ENCODE assay signal across 27 mouse cellular contexts in genomic region chr5:45512908-45513307, GRCm38 (mm10). TPM values are rescaled to one million over a fixed set of nuclear protein-coding genes. Genes with fewer than 3 reads are reported as not detected.
DNase-seq lines count a peak whose midpoint lies in the region; ATAC-seq and TF ChIP-seq lines count a peak whose summit lies in the region.
"Had no signal": no experiment of that assay in that cellular context is flagged by ENCODE, and none has a peak within 500 bp of the region (broad histone marks: within the 10 kb centered on the region; RNA-seq: fewer than 3 reads in every experiment).

No protein-coding gene starts in this region.

- H3K9ac ChIP-seq in forebrain, embryonic 11.5 days (ENCODE audit: low read length), result no peak overlapping the region
- H3K9ac ChIP-seq in forebrain, embryonic 16.5 days (replicated peaks; ENCODE audit: low read depth, low read length), result no peak overlapping the region
- no peak overlapping the region for H3K9ac ChIP-seq in intestine, postnatal 0 days (ENCODE audit: low read depth, low read length)
- no peak overlapping the region for H3K9ac ChIP-seq in intestine, embryonic 15.5 days
- no peak overlapping the region for H3K9ac ChIP-seq in liver, adult 2 months (ENCODE audit: low read depth, low read length)
- H3K9ac ChIP-seq in liver, postnatal 0 days (replicated peaks), result no peak overlapping the region
- H3K9ac ChIP-seq: embryonic facial prominence, embryonic 12.5 days; forebrain, embryonic 12.5 days had no signal

- H3K4me1 ChIP-seq in forebrain, embryonic 11.5 days (replicated peaks; ENCODE audit: control insufficient read depth, insufficient read depth, low read length), result no peaks in the 10 kb centered on the region
- H3K4me1 ChIP-seq in forebrain, embryonic 16.5 days (replicated peaks; ENCODE audit: control insufficient read depth, insufficient read depth, low read length), result no peaks in the 10 kb centered on the region
- H3K4me1 ChIP-seq in intestine, postnatal 0 days (replicated peaks; ENCODE audit: control insufficient read depth, insufficient read depth, low read length), result no peaks in the 10 kb centered on the region
- no peaks in the 10 kb centered on the region for H3K4me1 ChIP-seq in intestine, embryonic 15.5 days (replicated peaks)
- peaks cover 20% of the 10 kb centered on the region for H3K4me1 ChIP-seq in liver, adult 2 months (ENCODE audit: control insufficient read depth, insufficient read depth, low read length)
- H3K4me1 ChIP-seq in liver, postnatal 0 days (ENCODE audit: insufficient read depth), result no peaks in the 10 kb centered on the region
- H3K4me1 ChIP-seq: embryonic facial prominence, embryonic 10.5 days; embryonic facial prominence, embryonic 12.5 days; forebrain, embryonic 12.5 days had no signal

- peak; percentile 29 for DNase-seq in forebrain, embryonic 11.5 days (ENCODE audit: low spot score)
- DNase-seq in kidney, adult 9 months, result peak; percentile 67
- no peak for DNase-seq in kidney, postnatal 14 days
- DNase-seq in liver, adult 2 months (ENCODE audit: extremely low read depth, low read depth, low spot score), result peak; percentile 75
- no peak for DNase-seq in liver, postnatal 0 days
- DNase-seq: adrenal gland, adult 8-10 months; adrenal gland, postnatal 14 days; adrenal gland, postnatal 36 days; B cell, adult 2 months; cerebellum, adult 11-12 months; cerebellum, adult 2 months; cerebellum, adult 9-10 months; cerebellum, postnatal 10 days; cerebellum, postnatal 25 days had no signal

- no peak for TF ChIP-seq POLR2A in liver, adult 2 months (IDR thresholded peaks at IDR 0.05; ENCODE audit: extremely low read depth, insufficient read depth, low read length)

- H3K27me3 ChIP-seq in forebrain, embryonic 11.5 days (ENCODE audit: control insufficient read depth, insufficient read depth, low read length), result no peaks in the 10 kb centered on the region
- H3K27me3 ChIP-seq in forebrain, embryonic 16.5 days (replicated peaks; ENCODE audit: control insufficient read depth, insufficient read depth, low read length), result no peaks in the 10 kb centered on the region
- no peaks in the 10 kb centered on the region for H3K27me3 ChIP-seq in intestine, postnatal 0 days (replicated peaks; ENCODE audit: control insufficient read depth, insufficient read depth, low read length)
- no peaks in the 10 kb centered on the region for H3K27me3 ChIP-seq in intestine, embryonic 15.5 days (replicated peaks)
- H3K27me3 ChIP-seq in liver, adult 2 months (ENCODE audit: control insufficient read depth, insufficient read depth, low read length), result no peaks in the 10 kb centered on the region
- no peaks in the 10 kb centered on the region for H3K27me3 ChIP-seq in liver, postnatal 0 days (ENCODE audit: insufficient read depth, low read length)
- H3K27me3 ChIP-seq: CH12.LX; embryonic facial prominence, embryonic 12.5 days; forebrain, embryonic 12.5 days; Patski had no signal

- H3K4me3 ChIP-seq in forebrain, embryonic 11.5 days (ENCODE audit: low read depth, low read length), result no peak overlapping the region
- H3K4me3 ChIP-seq in forebrain, embryonic 16.5 days (replicated peaks; ENCODE audit: low read length), result no peak overlapping the region
- H3K4me3 ChIP-seq in intestine, postnatal 0 days (ENCODE audit: low read depth, low read length), result no peak overlapping the region
- no peak overlapping the region for H3K4me3 ChIP-seq in intestine, embryonic 15.5 days (replicated peaks)
- no peak overlapping the region for H3K4me3 ChIP-seq in liver, adult 2 months (ENCODE audit: insufficient read depth, low read depth, low read length)
- no peak overlapping the region for H3K4me3 ChIP-seq in liver, postnatal 0 days (ENCODE audit: low read depth, low read length)
- H3K4me3 ChIP-seq: embryonic facial prominence, embryonic 10.5 days; embryonic facial prominence, embryonic 12.5 days; forebrain, embryonic 12.5 days had no signal

- H3K36me3 ChIP-seq in forebrain, embryonic 11.5 days (ENCODE audit: control insufficient read depth, insufficient read depth, low read length), result no peaks in the 10 kb centered on the region; the same call in 1 of the 2 replicates
- H3K36me3 ChIP-seq in forebrain, embryonic 16.5 days (ENCODE audit: control insufficient read depth, insufficient read depth), result peaks cover 5% of the 10 kb centered on the region
- peaks cover 45% of the 10 kb centered on the region for H3K36me3 ChIP-seq in intestine, postnatal 0 days (ENCODE audit: control insufficient read depth, insufficient read depth)
- H3K36me3 ChIP-seq in intestine, embryonic 15.5 days, result peaks cover 22% of the 10 kb centered on the region
- H3K36me3 ChIP-seq in liver, adult 2 months (ENCODE audit: control insufficient read depth, insufficient read depth, low read length), result peaks cover 44% of the 10 kb centered on the region
- H3K36me3 ChIP-seq in liver, postnatal 0 days (replicated peaks; ENCODE audit: insufficient read depth, low read length), result peaks cover 41% of the 10 kb centered on the region

- TF ChIP-seq CTCF in intestine, postnatal 0 days (IDR thresholded peaks at IDR 0.05; ENCODE audit: low read depth), result no peak
- TF ChIP-seq CTCF in liver, adult 2 months (IDR thresholded peaks at IDR 0.05; ENCODE audit: low read depth, low read length), result no peak
- no peak for TF ChIP-seq CTCF in liver, postnatal 0 days (IDR thresholded peaks at IDR 0.05; ENCODE audit: low read depth)

- H3K27ac ChIP-seq in forebrain, embryonic 11.5 days (ENCODE audit: low read depth, low read length), result no peak overlapping the region
- no peak overlapping the region for H3K27ac ChIP-seq in forebrain, embryonic 16.5 days (ENCODE audit: low read length)
- H3K27ac ChIP-seq in intestine, postnatal 0 days (ENCODE audit: low read depth, low read length), result 0 out of 2 replicates have a peak overlapping the region, but pooled peaks have one; percentile 21
- H3K27ac ChIP-seq in intestine, embryonic 15.5 days, result no peak overlapping the region
- peak overlapping the region; percentile 32 for H3K27ac ChIP-seq in liver, adult 2 months (replicated peaks; ENCODE audit: insufficient read depth, low read depth, low read length)
- no peak overlapping the region for H3K27ac ChIP-seq in liver, postnatal 0 days (ENCODE audit: low read depth)
- H3K27ac ChIP-seq: embryonic facial prominence, embryonic 10.5 days; embryonic facial prominence, embryonic 12.5 days; forebrain, embryonic 12.5 days had no signal

- 91% methylated on average over 6 of the region's 6 CpGs for WGBS in forebrain, embryonic 11.5 days
- 89% methylated on average over 6 of the region's 6 CpGs for WGBS in forebrain, embryonic 16.5 days
- 77% methylated on average over 6 of the region's 6 CpGs for WGBS in intestine, postnatal 0 days
- 91% methylated on average over 6 of the region's 6 CpGs for WGBS in intestine, embryonic 15.5 days
- 68% methylated on average over 6 of the region's 6 CpGs for WGBS in liver, adult 2 months
- WGBS in liver, postnatal 0 days (ENCODE audit: insufficient replicate concordance), result 84% methylated on average over 6 of the region's 6 CpGs

- no peak for ATAC-seq in forebrain, embryonic 11.5 days (replicated peaks; ENCODE audit: low FRiP score)
- no peak for ATAC-seq in forebrain, embryonic 16.5 days
- peak; percentile 70 for ATAC-seq in intestine, postnatal 0 days
- no peak for ATAC-seq in intestine, embryonic 15.5 days
- ATAC-seq in liver, postnatal 0 days, result no peak
- ATAC-seq: activated CD4-positive, CD25-positive, alpha-beta regulatory T cell, adult 4 months; CD4-positive, CD25-positive, alpha-beta regulatory T cell, adult 4 months; forebrain, embryonic 14.5 days; Patski had no signal

- no peak overlapping the region for H3K4me2 ChIP-seq in forebrain, embryonic 11.5 days (ENCODE audit: low read depth, low read length, severe bottlenecking)
- no peak overlapping the region for H3K4me2 ChIP-seq in forebrain, embryonic 16.5 days (ENCODE audit: low read length)
- no peak overlapping the region for H3K4me2 ChIP-seq in intestine, postnatal 0 days (replicated peaks; ENCODE audit: low read depth)
- H3K4me2 ChIP-seq in intestine, embryonic 15.5 days (replicated peaks), result no peak overlapping the region
- no peak overlapping the region for H3K4me2 ChIP-seq in liver, postnatal 0 days (ENCODE audit: low read depth, low read length)
- H3K4me2 ChIP-seq: embryonic facial prominence, embryonic 12.5 days; forebrain, embryonic 12.5 days had no signal

- no peaks in the 10 kb centered on the region for H3K79me2 ChIP-seq in liver, adult 2 months (ENCODE audit: control insufficient read depth, insufficient read depth, low read length)

- TF ChIP-seq EP300 in liver, postnatal 0 days (IDR thresholded peaks at IDR 0.05; ENCODE audit: low read depth), result no peak

- no peaks in the 10 kb centered on the region for H3K9me3 ChIP-seq in forebrain, embryonic 11.5 days (ENCODE audit: control insufficient read depth, low read length)
- no peaks in the 10 kb centered on the region for H3K9me3 ChIP-seq in forebrain, embryonic 16.5 days (ENCODE audit: control insufficient read depth, low read length)
- no peaks in the 10 kb centered on the region for H3K9me3 ChIP-seq in intestine, postnatal 0 days (ENCODE audit: control insufficient read depth)
- H3K9me3 ChIP-seq in intestine, embryonic 15.5 days, result no peaks in the 10 kb centered on the region
- H3K9me3 ChIP-seq in liver, postnatal 0 days (ENCODE audit: low read length), result no peaks in the 10 kb centered on the region
- H3K9me3 ChIP-seq: embryonic facial prominence, embryonic 10.5 days; embryonic facial prominence, embryonic 12.5 days; forebrain, embryonic 12.5 days; G1E had no signal

RNA-seq across cellular contexts. Expression of gene Med28, which starts 7.1 kb away (rescaled TPM):
- polyA plus RNA-seq in forebrain, embryonic 11.5 days (2014; fragmentation: Nextera tagmentation; extraction: Ambion mirVana), result 266 and 285 TPM in 2 replicates
- 269 and 289 TPM in 2 replicates for polyA plus RNA-seq in forebrain, embryonic 16.5 days (2015; fragmentation: Nextera tagmentation; extraction: Ambion mirVana)
- polyA plus RNA-seq in intestine, postnatal 0 days (2015; fragmentation: Nextera tagmentation; extraction: Ambion mirVana), result 203 and 213 TPM in 2 replicates
- polyA plus RNA-seq in intestine, embryonic 15.5 days (2015; fragmentation: Nextera tagmentation; extraction: Ambion mirVana), result 228 and 249 TPM in 2 replicates
- 27.2 and 39.1 TPM in 2 replicates for total RNA-seq in liver, adult 2 months (2014; rRNA removed)
- 43.3 and 44.8 TPM in 2 replicates for polyA plus RNA-seq in liver, adult 2 months (2012; rRNA removed)
- polyA plus RNA-seq in liver, postnatal 0 days (2015; fragmentation: Nextera tagmentation; extraction: Ambion mirVana), result 70.5 and 72.2 TPM in 2 replicates

RNA-seq across cellular contexts. Expression of gene Lap3, which starts 19.7 kb away (rescaled TPM):
- 85.0 and 86.3 TPM in 2 replicates for polyA plus RNA-seq in forebrain, embryonic 11.5 days (2014; fragmentation: Nextera tagmentation; extraction: Ambion mirVana)
- 35.4 and 41.9 TPM in 2 replicates for polyA plus RNA-seq in forebrain, embryonic 16.5 days (2015; fragmentation: Nextera tagmentation; extraction: Ambion mirVana)
- polyA plus RNA-seq in intestine, postnatal 0 days (2015; fragmentation: Nextera tagmentation; extraction: Ambion mirVana), result 108 and 120 TPM in 2 replicates
- 118 and 119 TPM in 2 replicates for polyA plus RNA-seq in intestine, embryonic 15.5 days (2015; fragmentation: Nextera tagmentation; extraction: Ambion mirVana)
- 300 and 328 TPM in 2 replicates for total RNA-seq in liver, adult 2 months (2014; rRNA removed)
- polyA plus RNA-seq in liver, adult 2 months (2012; rRNA removed), result 92.9 and 108 TPM in 2 replicates
- polyA plus RNA-seq in liver, postnatal 0 days (2015; fragmentation: Nextera tagmentation; extraction: Ambion mirVana), result 50.3 and 50.8 TPM in 2 replicates

RNA-seq across cellular contexts. Expression of gene Clrn2, which starts 59.4 kb away (rescaled TPM):
- 0.39 TPM in 1 of 2 replicates, not detected in the other for polyA plus RNA-seq in forebrain, embryonic 11.5 days (2014; fragmentation: Nextera tagmentation; extraction: Ambion mirVana)
- not detected in 2 replicates for polyA plus RNA-seq in forebrain, embryonic 16.5 days (2015; fragmentation: Nextera tagmentation; extraction: Ambion mirVana)
- polyA plus RNA-seq in intestine, postnatal 0 days (2015; fragmentation: Nextera tagmentation; extraction: Ambion mirVana), result not detected in 2 replicates
- polyA plus RNA-seq in intestine, embryonic 15.5 days (2015; fragmentation: Nextera tagmentation; extraction: Ambion mirVana), result not detected in 2 replicates
- not detected in 2 replicates for total RNA-seq in liver, adult 2 months (2014; rRNA removed)
- polyA plus RNA-seq in liver, adult 2 months (2012; rRNA removed), result not detected in 2 replicates
- polyA plus RNA-seq in liver, postnatal 0 days (2015; fragmentation: Nextera tagmentation; extraction: Ambion mirVana), result not detected in 2 replicates
- total RNA-seq: adrenal gland, adult 18-20 months; adrenal gland, adult 8-10 months; adrenal gland, postnatal 14 days; adrenal gland, postnatal 36 days; CH12.LX had no signal
- polyA plus RNA-seq: activated CD4-positive, CD25-positive, alpha-beta regulatory T cell, adult 4 months; CD4-positive, CD25-positive, alpha-beta regulatory T cell, adult 4 months; cerebellum, adult 2 months; embryonic facial prominence, embryonic 10.5 days; embryonic facial prominence, embryonic 12.5 days; forebrain, embryonic 12.5 days; forebrain, embryonic 14.5 days; G1E; Patski had no signal

Comparison
In these comparisons a context has a peak if more than half of its experiments do, and no peak if none do; other contexts are left out.
1. DNase-seq: peak in forebrain, embryonic 11.5 days (single experiment), kidney, adult 9 months (single experiment) and liver, adult 2 months (single experiment); none in kidney, postnatal 14 days (single experiment) and liver, postnatal 0 days (single experiment).
2. H3K27ac ChIP-seq: peak in intestine, postnatal 0 days (single experiment) and liver, adult 2 months (single experiment); none in forebrain, embryonic 11.5 days (single experiment), forebrain, embryonic 16.5 days (single experiment), intestine, embryonic 15.5 days (single experiment) and liver, postnatal 0 days (single experiment).